Mouse (Mus musculus) CH12.LX (cell line): ENCODE data around the gene P4hb. TPM values are rescaled to one million over a fixed set of nuclear protein-coding genes. Genes with fewer than 3 reads are reported as not detected.

Experiments used
- DNase-seq: peaks from one replicate; pipeline ENCODE4 v3.0.0-alpha.2; 2013; ENCODE audit errors: extremely low read depth
- H3K27ac ChIP-seq: 2 replicates; pipeline ENCODE4 v1.5.1; 2012; ENCODE audit warnings: low read depth, mild to moderate bottlenecking, control low read depth, moderate library complexity; ENCODE audit not compliant: insufficient read depth
- H3K27me3 ChIP-seq: replicated peaks from 2 replicates; pipeline ENCODE3; 2012; ENCODE audit warnings: inconsistent platforms
- H3K36me3 ChIP-seq, 2 experiments: replicated peaks in 1 of 2; 2 replicates each; pipeline versions ENCODE3 to v1.6.1; 2012; ENCODE audit warnings: inconsistent platforms in 1 of 2, low read length in 1 of 2, mild to moderate bottlenecking in 1 of 2, mixed read lengths in 1 of 2, moderate library complexity in 1 of 2; ENCODE audit not compliant: control insufficient read depth in 1 of 2, insufficient read depth in 1 of 2
- H3K4me1 ChIP-seq, 2 experiments: 2 replicates each; pipeline ENCODE4 v1.6.1; 2012; ENCODE audit warnings: inconsistent platforms in 1 of 2, moderate library complexity in 1 of 2; ENCODE audit not compliant: insufficient read depth in 2 of 2, control insufficient read depth in 1 of 2
- H3K4me2 ChIP-seq: 2 replicates; pipeline ENCODE4 v1.6.1; 2012; ENCODE audit warnings: low read depth, mild to moderate bottlenecking, control low read depth; ENCODE audit not compliant: poor library complexity, insufficient read depth, severe bottlenecking
- H3K4me3 ChIP-seq, 3 experiments: fragments of 150-350 bp in 1 of 3; sonication (generic) in 1 of 3; replicated peaks in 1 of 3; 2 replicates each; pipeline versions ENCODE3 to v1.5.1; 2011 to 2012; ENCODE audit warnings: low read depth in 2 of 3, low read length in 2 of 3, mild to moderate bottlenecking in 2 of 3, moderate library complexity in 2 of 3, control low read depth in 1 of 3, improper control_type of control experiment in 1 of 3, inconsistent platforms in 1 of 3, mixed read lengths in 1 of 3; ENCODE audit not compliant: poor library complexity in 1 of 3
- H3K79me2 ChIP-seq: replicated peaks from 2 replicates; pipeline ENCODE4 v1.6.1; 2012; ENCODE audit warnings: mild to moderate bottlenecking, moderate library complexity; ENCODE audit not compliant: control insufficient read depth, poor library complexity, insufficient read depth, severe bottlenecking; ENCODE audit errors: extremely low read depth
- H3K9ac ChIP-seq: 2 replicates; pipeline ENCODE4 v1.6.1; 2012; ENCODE audit warnings: low read depth, mild to moderate bottlenecking, control low read depth, moderate library complexity; ENCODE audit not compliant: insufficient read depth
- H3K9me3 ChIP-seq: replicated peaks from 2 replicates; pipeline ENCODE3; 2012; ENCODE audit warnings: low read length, inconsistent platforms, mixed read lengths
- BHLHE40 ChIP-seq: IDR thresholded peaks from 2 replicates; pipeline ENCODE4 v1.6.1; 2011; ENCODE audit warnings: mild to moderate bottlenecking, low read depth, low read length, improper control_type of control experiment
- CHD1 ChIP-seq: IDR thresholded peaks from 2 replicates; pipeline ENCODE4 v1.6.1; 2012; ENCODE audit warnings: low read depth, low read length, improper control_type of control experiment, inconsistent platforms
- CHD2 ChIP-seq: IDR thresholded peaks from 2 replicates; pipeline ENCODE4 v1.6.1; 2011; ENCODE audit warnings: low read length, improper control_type of control experiment
- E2F4 ChIP-seq: IDR thresholded peaks from 2 replicates; pipeline ENCODE4 v1.6.1; 2011; ENCODE audit warnings: low read depth, low read length, improper control_type of control experiment; ENCODE audit not compliant: insufficient replicate concordance
- ELF1 ChIP-seq: IDR thresholded peaks from 2 replicates; pipeline ENCODE4 v1.6.1; 2014; ENCODE audit warnings: low read depth, mild to moderate bottlenecking, inconsistent platforms, low read length, improper control_type of control experiment
- EP300 ChIP-seq: IDR thresholded peaks from 2 replicates; pipeline ENCODE4 v1.6.1; 2011; ENCODE audit warnings: low read length, improper control_type of control experiment
- ETS1 ChIP-seq: conservative IDR thresholded peaks from 2 replicates; pipeline ENCODE4 v1.6.1; 2012; ENCODE audit warnings: low read depth, mild to moderate bottlenecking, inconsistent platforms, low read length, improper control_type of control experiment, moderate library complexity
- GABPA ChIP-seq: IDR thresholded peaks from 2 replicates; pipeline ENCODE4 v1.6.1; 2012; ENCODE audit warnings: low read depth, low read length, improper control_type of control experiment, inconsistent platforms; ENCODE audit not compliant: insufficient replicate concordance
- IRF4 ChIP-seq: IDR thresholded peaks from 2 replicates; pipeline ENCODE4 v1.6.1; 2014; ENCODE audit warnings: low read depth, mild to moderate bottlenecking, inconsistent platforms, low read length, improper control_type of control experiment
- JUND ChIP-seq: conservative IDR thresholded peaks from 2 replicates; pipeline ENCODE4 v1.6.1; 2011; ENCODE audit warnings: low read depth, low read length, improper control_type of control experiment
- MAX ChIP-seq: IDR thresholded peaks from 2 replicates; pipeline ENCODE4 v1.6.1; 2011; ENCODE audit warnings: low read length, improper control_type of control experiment
- MAZ ChIP-seq: IDR thresholded peaks from 2 replicates; pipeline ENCODE4 v1.6.1; 2012; ENCODE audit warnings: low read depth, mild to moderate bottlenecking, inconsistent platforms, low read length, improper control_type of control experiment, moderate library complexity
- MEF2A ChIP-seq: IDR thresholded peaks from 2 replicates; pipeline ENCODE4 v1.6.1; 2014; ENCODE audit warnings: low read depth, mild to moderate bottlenecking, inconsistent platforms, low read length, improper control_type of control experiment, borderline replicate concordance
- MXI1 ChIP-seq: IDR thresholded peaks from 2 replicates; pipeline ENCODE4 v1.6.1; 2011; ENCODE audit warnings: mild to moderate bottlenecking, low read depth, low read length, improper control_type of control experiment
- MYC ChIP-seq: IDR thresholded peaks from 2 replicates; pipeline ENCODE4 v1.6.1; 2011; ENCODE audit warnings: low read depth, mild to moderate bottlenecking, improper control_type of control experiment, low read length
- NELFE ChIP-seq: IDR thresholded peaks from 2 replicates; pipeline ENCODE4 v1.6.1; 2011; ENCODE audit warnings: low read depth, low read length, improper control_type of control experiment
- NRF1 ChIP-seq: IDR thresholded peaks from 2 replicates; pipeline ENCODE4 v1.6.1; 2014; ENCODE audit warnings: low read depth, mild to moderate bottlenecking, inconsistent platforms, low read length, improper control_type of control experiment, moderate library complexity
- POLR2A ChIP-seq: IDR thresholded peaks from 2 replicates; pipeline ENCODE4 v1.6.1; 2011; ENCODE audit warnings: low read depth, mild to moderate bottlenecking, improper control_type of control experiment, low read length
- RCOR1 ChIP-seq: conservative IDR thresholded peaks from 2 replicates; pipeline ENCODE4 v1.6.1; 2012; ENCODE audit warnings: low read depth, mild to moderate bottlenecking, inconsistent platforms, low read length, improper control_type of control experiment
- SIN3A ChIP-seq: IDR thresholded peaks from 2 replicates; pipeline ENCODE4 v1.6.1; 2012; ENCODE audit warnings: low read length, improper control_type of control experiment, inconsistent platforms
- SMC3 ChIP-seq: IDR thresholded peaks from 2 replicates; pipeline ENCODE4 v1.6.1; 2011; ENCODE audit warnings: low read depth, low read length, improper control_type of control experiment
- TBP ChIP-seq: conservative IDR thresholded peaks from 2 replicates; pipeline ENCODE4 v1.6.1; 2011; ENCODE audit warnings: low read depth, low read length, improper control_type of control experiment
- TCF12 ChIP-seq: IDR thresholded peaks from 2 replicates; pipeline ENCODE4 v1.6.1; 2014; ENCODE audit warnings: low read depth, mild to moderate bottlenecking, inconsistent platforms, low read length, improper control_type of control experiment
- UBTF ChIP-seq: IDR thresholded peaks from 2 replicates; pipeline ENCODE4 v1.6.1; 2012; ENCODE audit warnings: low read depth, mild to moderate bottlenecking, inconsistent platforms, low read length, improper control_type of control experiment, moderate library complexity
- USF1 ChIP-seq: IDR thresholded peaks from 2 replicates; pipeline ENCODE4 v1.6.1; 2014; ENCODE audit warnings: low read depth, mild to moderate bottlenecking, inconsistent platforms, low read length, improper control_type of control experiment
- ZC3H11A ChIP-seq: IDR thresholded peaks from 2 replicates; pipeline ENCODE4 v1.6.1; 2012; ENCODE audit warnings: low read depth, mild to moderate bottlenecking, inconsistent platforms, low read length, improper control_type of control experiment
- ZMIZ1 ChIP-seq: IDR thresholded peaks from 2 replicates; pipeline ENCODE4 v1.6.1; 2012; ENCODE audit warnings: low read depth, mild to moderate bottlenecking, inconsistent platforms, low read length, improper control_type of control experiment
- dilution Hi-C: fragments of 300-500 bp; cut with MboI; formaldehyde crosslinking; loops from 2 replicates; pipeline ENCODE4 v1.14.3; 2020; ENCODE audit warnings: low sequenced_read_pairs; ENCODE audit not compliant: extremely low pct_unique_long_range_greater_than_20kb, extremely low pct_ligation_motif_present
- in situ Hi-C: fragments of 300-500 bp; cut with MboI; formaldehyde crosslinking; loops from 3 replicates; pipeline ENCODE4 v1.14.3; 2019; ENCODE audit warnings: low sequenced_read_pairs, low pct_ligation_motif_present, low pct_unique_long_range_greater_than_20kb, mixed read lengths
- polyA plus RNA-seq: library from polyadenylated mRNA; unstranded; fragments of >175 nt; gene quantifications from 2 replicates; pipeline ENCODE4 v1.2.1, GENCODE M21; 2012; ENCODE audit warnings: low read depth; ENCODE audit not compliant: insufficient read length
- total RNA-seq, 2 experiments: library from RNA; depleted of rRNA; stranded (reverse); fragments of 300-350 nt in 1 of 2; fragments of >200 nt in 1 of 2; gene quantifications; 2 replicates each; pipeline ENCODE4 v1.2.3; 2012 to 2014

Gene P4hb
- total and polyA plus RNA-seq, 3 experiments = 486 to 644 (median 531) TPM

DNA sequence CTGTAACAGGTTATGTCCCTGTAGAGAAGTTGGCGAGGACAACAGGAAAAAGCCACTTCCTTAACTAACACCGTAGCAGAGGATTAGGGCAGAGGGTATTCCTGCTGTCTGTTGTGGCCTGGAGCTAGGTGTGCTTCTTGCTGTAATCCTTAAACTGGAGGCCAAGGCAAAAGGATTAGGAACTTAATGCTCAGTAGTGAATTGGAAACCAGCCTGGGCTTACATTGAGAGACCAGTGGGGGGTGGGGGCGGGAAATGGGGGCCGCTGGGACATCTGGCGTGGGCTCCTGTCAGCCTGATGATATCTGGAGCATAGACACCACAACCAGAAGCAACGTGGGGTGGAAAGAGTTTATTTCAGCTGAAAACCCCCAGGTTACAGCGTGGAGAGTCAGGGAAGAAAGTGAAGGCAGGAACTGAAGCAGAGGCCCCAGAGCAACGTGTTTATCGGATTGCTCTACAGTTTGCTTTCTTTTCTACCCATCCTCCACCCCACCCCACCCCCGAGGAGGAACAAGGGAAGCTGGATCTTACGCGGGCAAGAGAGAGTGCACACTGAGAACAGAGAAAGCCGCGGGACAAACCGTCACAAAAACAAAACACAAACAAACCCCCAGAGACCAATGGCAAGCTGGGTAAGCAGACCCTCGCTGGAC, 62.5 kb downstream of the P4hb start:
- H3K36me3 ChIP-seq = no peaks in the 10 kb centered on the region
- H3K9ac ChIP-seq = peak overlapping the region; percentile 59
- H3K79me2 ChIP-seq = no peaks in the 10 kb centered on the region
- dilution Hi-C loops (no loop called here), in situ Hi-C loops (no loop called here)
- H3K4me2 ChIP-seq = peak overlapping the region; percentile 78
- TF ChIP-seq NELFE = peak; percentile 43; the same call in 1 of the 2 replicates
- no peak for TF ChIP-seq SMC3
- no peak for TF ChIP-seq USF1
- no peak for TF ChIP-seq JUND
- TF ChIP-seq ZC3H11A = no peak
- TF ChIP-seq RCOR1 = 0 out of 2 replicates have a peak, but pooled peaks have one; percentile 23
- peak; percentile 38; the same call in 1 of the 2 replicates for TF ChIP-seq EP300
- TF ChIP-seq MEF2A = 0 out of 2 replicates have a peak, but pooled peaks have one; percentile 32
- no peak for TF ChIP-seq ETS1
- TF ChIP-seq E2F4 = 0 out of 2 replicates have a peak, but pooled peaks have one; percentile 56
- TF ChIP-seq MXI1 = peak; percentile 19; the same call in 1 of the 2 replicates
- TF ChIP-seq TBP = no peak
- TF ChIP-seq POLR2A = peak; percentile 56
- 0 out of 2 replicates have a peak, but pooled peaks have one; percentile 19 for TF ChIP-seq BHLHE40
- TF ChIP-seq UBTF = 0 out of 2 replicates have a peak, but pooled peaks have one; percentile 18
- TF ChIP-seq ELF1 = peak; percentile 21; the same call in 1 of the 2 replicates
- TF ChIP-seq IRF4 = no peak
- no peak for TF ChIP-seq NRF1
- TF ChIP-seq MYC = 0 out of 2 replicates have a peak, but pooled peaks have one; percentile 36
- peak; percentile 51; the same call in 1 of the 2 replicates for TF ChIP-seq MAZ
- TF ChIP-seq ZMIZ1 = no peak; the same call in 1 of the 2 replicates
- TF ChIP-seq GABPA = no peak
- no peak for TF ChIP-seq MAX
- peak; percentile 18; the same call in 1 of the 2 replicates for TF ChIP-seq TCF12
- TF ChIP-seq CHD2 = peak; percentile 90
- TF ChIP-seq CHD1 = peak; percentile 41; the same call in 1 of the 2 replicates
- no peak; the same call in 1 of the 2 replicates for TF ChIP-seq SIN3A
- peaks cover 3% of the 10 kb centered on the region for H3K9me3 ChIP-seq
- no peak overlapping the region for H3K27ac ChIP-seq
- H3K4me3 ChIP-seq = peak overlapping the region; percentile 7 to 30 (median 25)
- DNase-seq = peak; percentile 61
- H3K4me1 ChIP-seq = peaks cover 5 to 17% of the 10 kb centered on the region in 2 experiments
- H3K27me3 ChIP-seq = peaks cover 2% of the 10 kb centered on the region

Other genes starting within 250 kb of the P4hb start
Only the 20 nearest of the 34 such genes appear.
- gene Pde6g, start 119.8 kb downstream of the P4hb start, total RNA-seq (2012; rRNA removed) = 0.34 TPM in 2 replicates
- gene Pde6g, start 119.8 kb downstream of the P4hb start, total RNA-seq (2014; rRNA removed) = 0.41 TPM in 1 of 2 replicates, not detected in the other
- gene Pde6g, start 119.8 kb downstream of the P4hb start, polyA plus RNA-seq = 0.31 and 0.34 TPM in 2 replicates
- 18.7 and 31.4 TPM in 2 replicates for gene Oxld1, start 115.2 kb downstream of the P4hb start, total RNA-seq (2012; rRNA removed)
- gene Oxld1, start 115.2 kb downstream of the P4hb start, total RNA-seq (2014; rRNA removed) = 17.6 and 20.3 TPM in 2 replicates
- gene Oxld1, start 115.2 kb downstream of the P4hb start, polyA plus RNA-seq = 10.4 and 12.2 TPM in 2 replicates
- 30.1 and 43.9 TPM in 2 replicates for gene Ccdc137, start 115.1 kb downstream of the P4hb start, total RNA-seq (2012; rRNA removed)
- gene Ccdc137, start 115.1 kb downstream of the P4hb start, total RNA-seq (2014; rRNA removed) = 54.6 and 61.1 TPM in 2 replicates
- 70.4 and 104 TPM in 2 replicates for gene Ccdc137, start 115.1 kb downstream of the P4hb start, polyA plus RNA-seq
- 24.8 and 26.1 TPM in 2 replicates for gene Arl16, start 105.6 kb downstream of the P4hb start, total RNA-seq (2012; rRNA removed)
- 34.6 and 42.6 TPM in 2 replicates for gene Arl16, start 105.6 kb downstream of the P4hb start, total RNA-seq (2014; rRNA removed)
- 19.8 and 22.8 TPM in 2 replicates for gene Arl16, start 105.6 kb downstream of the P4hb start, polyA plus RNA-seq
- 267 and 336 TPM in 2 replicates for gene Mrpl12, start 88.6 kb downstream of the P4hb start, total RNA-seq (2012; rRNA removed)
- gene Mrpl12, start 88.6 kb downstream of the P4hb start, total RNA-seq (2014; rRNA removed) = 47.5 and 60.3 TPM in 2 replicates
- 341 and 363 TPM in 2 replicates for gene Mrpl12, start 88.6 kb downstream of the P4hb start, polyA plus RNA-seq
- 32.9 and 48.5 TPM in 2 replicates for gene Slc25a10, start 81.4 kb downstream of the P4hb start, total RNA-seq (2012; rRNA removed)
- 29.5 and 34.6 TPM in 2 replicates for gene Slc25a10, start 81.4 kb downstream of the P4hb start, total RNA-seq (2014; rRNA removed)
- gene Slc25a10, start 81.4 kb downstream of the P4hb start, polyA plus RNA-seq = 43.4 and 45.9 TPM in 2 replicates
- gene Gcgr, start 42.6 kb downstream of the P4hb start, total RNA-seq (2012; rRNA removed) = 0.13 TPM in 1 of 2 replicates, not detected in the other
- gene Gcgr, start 42.6 kb downstream of the P4hb start, total RNA-seq (2014; rRNA removed) = 0.09 and 0.16 TPM in 2 replicates
- gene Gcgr, start 42.6 kb downstream of the P4hb start, polyA plus RNA-seq = 0.20 TPM in 1 of 2 replicates, not detected in the other
- gene Mcrip1, start 23.5 kb downstream of the P4hb start, total RNA-seq (2012; rRNA removed) = 25.8 and 39.6 TPM in 2 replicates
- 37.6 and 46.2 TPM in 2 replicates for gene Mcrip1, start 23.5 kb downstream of the P4hb start, total RNA-seq (2014; rRNA removed)
- 60.2 and 66.5 TPM in 2 replicates for gene Mcrip1, start 23.5 kb downstream of the P4hb start, polyA plus RNA-seq
- gene Ppp1r27, start 22.1 kb downstream of the P4hb start, total RNA-seq (2012; rRNA removed) = not detected in 2 replicates
- gene Ppp1r27, start 22.1 kb downstream of the P4hb start, total RNA-seq (2014; rRNA removed) = not detected in 2 replicates
- not detected in 2 replicates for gene Ppp1r27, start 22.1 kb downstream of the P4hb start, polyA plus RNA-seq
- 417 and 467 TPM in 2 replicates for gene Arhgdia, start 8.4 kb upstream of the P4hb start, total RNA-seq (2012; rRNA removed)
- gene Arhgdia, start 8.4 kb upstream of the P4hb start, total RNA-seq (2014; rRNA removed) = 126 and 172 TPM in 2 replicates
- gene Arhgdia, start 8.4 kb upstream of the P4hb start, polyA plus RNA-seq = 957 and 958 TPM in 2 replicates
- gene Alyref, start 25.1 kb upstream of the P4hb start, total RNA-seq (2012; rRNA removed) = 582 and 793 TPM in 2 replicates
- gene Alyref, start 25.1 kb upstream of the P4hb start, total RNA-seq (2014; rRNA removed) = 358 and 361 TPM in 2 replicates
- gene Alyref, start 25.1 kb upstream of the P4hb start, polyA plus RNA-seq = 444 and 451 TPM in 2 replicates
- gene Anapc11, start 25.2 kb upstream of the P4hb start, total RNA-seq (2012; rRNA removed) = 108 and 114 TPM in 2 replicates
- 51.7 and 57.0 TPM in 2 replicates for gene Anapc11, start 25.2 kb upstream of the P4hb start, total RNA-seq (2014; rRNA removed)
- 142 and 145 TPM in 2 replicates for gene Anapc11, start 25.2 kb upstream of the P4hb start, polyA plus RNA-seq
- 0.55 TPM in 1 of 2 replicates, not detected in the other for gene Npb, start 35.2 kb upstream of the P4hb start, total RNA-seq (2012; rRNA removed)
- not detected in 2 replicates for gene Npb, start 35.2 kb upstream of the P4hb start, total RNA-seq (2014; rRNA removed)
- 1.0 and 1.3 TPM in 2 replicates for gene Npb, start 35.2 kb upstream of the P4hb start, polyA plus RNA-seq
- 166 and 175 TPM in 2 replicates for gene Pcyt2, start 44.7 kb upstream of the P4hb start, total RNA-seq (2012; rRNA removed)
- 149 and 154 TPM in 2 replicates for gene Pcyt2, start 44.7 kb upstream of the P4hb start, total RNA-seq (2014; rRNA removed)
- gene Pcyt2, start 44.7 kb upstream of the P4hb start, polyA plus RNA-seq = 155 and 158 TPM in 2 replicates
- gene Sirt7, start 52.0 kb upstream of the P4hb start, total RNA-seq (2012; rRNA removed) = 75.2 and 87.1 TPM in 2 replicates
- 71.7 and 74.4 TPM in 2 replicates for gene Sirt7, start 52.0 kb upstream of the P4hb start, total RNA-seq (2014; rRNA removed)
- 84.4 and 91.3 TPM in 2 replicates for gene Sirt7, start 52.0 kb upstream of the P4hb start, polyA plus RNA-seq
- 26.4 and 29.3 TPM in 2 replicates for gene Mafg, start 60.3 kb upstream of the P4hb start, total RNA-seq (2012; rRNA removed)
- gene Mafg, start 60.3 kb upstream of the P4hb start, total RNA-seq (2014; rRNA removed) = 14.6 and 17.0 TPM in 2 replicates
- gene Mafg, start 60.3 kb upstream of the P4hb start, polyA plus RNA-seq = 62.1 and 63.7 TPM in 2 replicates
- 26.2 and 75.3 TPM in 2 replicates for gene Pycr1, start 70.5 kb upstream of the P4hb start, total RNA-seq (2012; rRNA removed)
- gene Pycr1, start 70.5 kb upstream of the P4hb start, total RNA-seq (2014; rRNA removed) = 18.3 and 21.0 TPM in 2 replicates
- 27.2 and 32.3 TPM in 2 replicates for gene Pycr1, start 70.5 kb upstream of the P4hb start, polyA plus RNA-seq
- 0.68 and 0.88 TPM in 2 replicates for gene Myadml2, start 74.9 kb upstream of the P4hb start, total RNA-seq (2012; rRNA removed)
- gene Myadml2, start 74.9 kb upstream of the P4hb start, total RNA-seq (2014; rRNA removed) = not detected in 2 replicates
- gene Myadml2, start 74.9 kb upstream of the P4hb start, polyA plus RNA-seq = not detected in 2 replicates
- not detected in 2 replicates for gene Notum, start 87.9 kb upstream of the P4hb start, total RNA-seq (2012; rRNA removed)
- not detected in 2 replicates for gene Notum, start 87.9 kb upstream of the P4hb start, total RNA-seq (2014; rRNA removed)
- not detected in 2 replicates for gene Notum, start 87.9 kb upstream of the P4hb start, polyA plus RNA-seq
- 34.1 and 37.7 TPM in 2 replicates for gene Aspscr1, start 99.7 kb upstream of the P4hb start, total RNA-seq (2012; rRNA removed)
- 24.9 and 27.3 TPM in 2 replicates for gene Aspscr1, start 99.7 kb upstream of the P4hb start, total RNA-seq (2014; rRNA removed)
- 62.4 and 69.9 TPM in 2 replicates for gene Aspscr1, start 99.7 kb upstream of the P4hb start, polyA plus RNA-seq